Mouse (Mus musculus): ENCODE measurements around the gene Abcc3.

DNA sequence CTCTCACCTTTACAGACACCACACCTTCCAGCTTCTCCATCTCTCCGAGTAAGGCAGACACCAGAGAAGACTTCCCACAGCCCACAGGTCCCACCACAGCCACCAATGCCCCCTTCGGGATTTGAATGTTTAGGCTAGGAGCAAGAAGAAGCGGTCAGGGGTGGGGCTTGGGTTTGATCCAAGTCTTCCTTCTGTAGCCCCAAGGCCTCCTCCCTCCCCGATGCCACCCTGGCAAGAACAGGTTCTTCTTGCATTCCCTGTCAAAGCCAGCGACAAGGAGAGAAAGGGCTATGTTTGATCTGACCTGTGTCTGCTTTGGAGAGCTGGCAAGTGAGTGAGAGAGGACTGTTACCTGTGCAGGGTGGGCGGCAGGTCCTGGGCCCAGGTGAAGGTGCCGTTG, 29.1 kb downstream of the Abcc3 start:
- TF ChIP-seq CTCF (IDR thresholded peaks at IDR 0.05; ENCODE audit: low read depth, low read length): no peak
- no peak for TF ChIP-seq POLR2A (IDR thresholded peaks at IDR 0.05; ENCODE audit: borderline replicate concordance, low read depth, low read length)
